Mouse (Mus musculus) heart, embryonic 13.5 days (tissue): ENCODE data around the gene Olfr311. TPM values are rescaled to one million over a fixed set of nuclear protein-coding genes. Genes with fewer than 3 reads are reported as not detected.

Source experiments
- ATAC-seq: fragments of 200-750 bp; cut with Nextera tagmentation; 2 replicates; pipeline ENCODE4 v1.8.0; 2017; ENCODE audit warnings: moderate TSS enrichment; ENCODE audit not compliant: insufficient number of reproducible peaks, low FRiP score, low TSS enrichment; ENCODE audit errors: extremely low read depth
- H3K27ac ChIP-seq: fragments of 300-500 bp; sonication (generic); replicated peaks from 2 replicates; pipeline ENCODE4 v1.5.1; 2015; ENCODE audit warnings: moderate library complexity, mild to moderate bottlenecking, inconsistent platforms
- H3K27me3 ChIP-seq: fragments of 300-500 bp; sonication (generic); replicated peaks from 2 replicates; pipeline ENCODE4 v1.6.1; 2015; ENCODE audit warnings: mild to moderate bottlenecking, inconsistent platforms
- H3K36me3 ChIP-seq: fragments of 300-500 bp; sonication (generic); 2 replicates; pipeline ENCODE4 v1.6.1; 2015; ENCODE audit warnings: mild to moderate bottlenecking, inconsistent platforms
- H3K4me1 ChIP-seq: fragments of 300-500 bp; sonication (generic); 2 replicates; pipeline ENCODE4 v1.6.1; 2015; ENCODE audit warnings: inconsistent platforms
- H3K4me2 ChIP-seq: fragments of 300-500 bp; sonication (generic); 2 replicates; pipeline ENCODE4 v1.6.1; 2015; ENCODE audit warnings: inconsistent platforms, mild to moderate bottlenecking, moderate library complexity
- H3K4me3 ChIP-seq: fragments of 300-500 bp; sonication (generic); 2 replicates; pipeline ENCODE4 v1.5.1; 2015; ENCODE audit warnings: moderate library complexity, mild to moderate bottlenecking, inconsistent platforms
- H3K9ac ChIP-seq: fragments of 300-500 bp; sonication (generic); 2 replicates; pipeline ENCODE4 v1.6.1; 2015; ENCODE audit warnings: inconsistent platforms, mild to moderate bottlenecking, moderate library complexity
- H3K9me3 ChIP-seq: fragments of 300-500 bp; sonication (generic); 2 replicates; pipeline ENCODE4 v1.6.1; 2016; ENCODE audit warnings: inconsistent platforms
- WGBS: fragments of 180-500 bp; shearing (Covaris S2); methylation state at CpG from one replicate; pipeline ENCODE4 v1.1.7; 2015; ENCODE audit warnings: mixed read lengths; 5-methylcytosine and 5-hydroxymethylcytosine counted together
- polyA plus RNA-seq: library from polyadenylated mRNA; unstranded; fragments of >200 nt; fragmentation: Nextera tagmentation; extraction: Ambion mirVana; gene quantifications from 2 replicates; pipeline ENCODE4 v1.2.1, GENCODE M21; 2015

Gene Olfr311
- polyA plus RNA-seq, 1 experiment from 2014 or later = 0.17 TPM

GRCm38 (mm10) chr11:58883756-58884155 is 44.7 kb downstream of the Olfr311 start:
- ATAC-seq = no peak
- H3K4me2 ChIP-seq = no peak overlapping the region
- H3K27ac ChIP-seq = no peak overlapping the region
- no peaks in the 10 kb centered on the region for H3K9me3 ChIP-seq
- H3K27me3 ChIP-seq = no peaks in the 10 kb centered on the region
- WGBS = 81% methylated on average over 8 of the region's 8 CpGs
- H3K4me3 ChIP-seq = no peak overlapping the region
- no peak overlapping the region for H3K9ac ChIP-seq
- peaks cover 53% of the 10 kb centered on the region for H3K36me3 ChIP-seq
- no peaks in the 10 kb centered on the region for H3K4me1 ChIP-seq

DNA sequence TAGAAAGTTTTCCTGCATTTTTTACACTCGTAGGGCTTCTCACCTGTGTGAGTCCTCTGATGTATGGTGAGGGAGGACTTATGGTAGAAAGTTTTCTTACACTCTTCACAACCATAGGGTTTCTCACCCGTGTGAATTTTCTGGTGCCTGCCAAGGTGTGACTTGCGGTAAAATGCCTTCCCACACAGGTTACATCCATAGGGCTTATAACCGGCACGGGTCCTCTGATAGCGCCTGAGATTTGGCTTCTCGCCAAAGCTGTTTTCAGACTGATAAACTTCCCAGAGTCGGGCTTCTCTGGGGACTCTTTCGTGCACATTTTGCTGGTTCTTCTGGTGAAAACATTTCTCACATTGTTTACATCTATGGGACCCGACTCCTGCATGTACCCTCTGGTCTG is 51.5 kb downstream of the Olfr311 start:
- H3K4me1 ChIP-seq = no peaks in the 10 kb centered on the region
- no peak for ATAC-seq
- WGBS = 83% methylated on average over 10 of the region's 10 CpGs
- no peak overlapping the region for H3K4me3 ChIP-seq
- H3K9me3 ChIP-seq = no peaks in the 10 kb centered on the region
- no peaks in the 10 kb centered on the region for H3K27me3 ChIP-seq
- H3K27ac ChIP-seq = no peak overlapping the region
- H3K9ac ChIP-seq = no peak overlapping the region
- no peak overlapping the region for H3K4me2 ChIP-seq
- peaks cover 68% of the 10 kb centered on the region for H3K36me3 ChIP-seq

Other genes starting within 250 kb of the Olfr311 start
- not detected in 2 replicates for gene Olfr324, start 244.1 kb upstream of the Olfr311 start, polyA plus RNA-seq
- not detected in 2 replicates for gene 2210407C18Rik, start 223.2 kb upstream of the Olfr311 start, polyA plus RNA-seq
- gene Olfr323, start 208.8 kb upstream of the Olfr311 start, polyA plus RNA-seq = not detected in 2 replicates
- 0.68 and 0.96 TPM in 2 replicates for gene Trim58, start 198.8 kb upstream of the Olfr311 start, polyA plus RNA-seq
- not detected in 2 replicates for gene Olfr322, start 180.5 kb upstream of the Olfr311 start, polyA plus RNA-seq
- gene Olfr320, start 158.2 kb upstream of the Olfr311 start, polyA plus RNA-seq = not detected in 2 replicates
- gene Olfr319, start 140.1 kb upstream of the Olfr311 start, polyA plus RNA-seq = not detected in 2 replicates
- gene Olfr318, start 115.2 kb upstream of the Olfr311 start, polyA plus RNA-seq = not detected in 2 replicates
- not detected in 2 replicates for gene Olfr317, start 100.0 kb upstream of the Olfr311 start, polyA plus RNA-seq
- gene Olfr316, start 86.5 kb upstream of the Olfr311 start, polyA plus RNA-seq = not detected in 2 replicates
- not detected in 2 replicates for gene Olfr315, start 66.1 kb upstream of the Olfr311 start, polyA plus RNA-seq
- 0.08 TPM in 1 of 2 replicates, not detected in the other for gene Olfr314, start 56.3 kb upstream of the Olfr311 start, polyA plus RNA-seq
- 0.47 and 0.66 TPM in 2 replicates for gene Fam183b, start 37.3 kb upstream of the Olfr311 start, polyA plus RNA-seq
- 0.12 and 0.17 TPM in 2 replicates for gene Olfr313, start 24.3 kb upstream of the Olfr311 start, polyA plus RNA-seq
- 0.11 and 0.13 TPM in 2 replicates for gene Olfr312, start 10.0 kb upstream of the Olfr311 start, polyA plus RNA-seq
- 3.9 and 5.2 TPM in 2 replicates for gene Gm12258, start 7.9 kb downstream of the Olfr311 start, polyA plus RNA-seq
- 3.3 and 4.4 TPM in 2 replicates for gene 2810021J22Rik, start 28.0 kb downstream of the Olfr311 start, polyA plus RNA-seq
- 3.3 and 3.5 TPM in 2 replicates for gene Zfp39, start 65.0 kb downstream of the Olfr311 start, polyA plus RNA-seq
- 0.16 and 0.41 TPM in 2 replicates for gene Btnl10, start 78.7 kb downstream of the Olfr311 start, polyA plus RNA-seq
- gene Rnf187, start 99.7 kb downstream of the Olfr311 start, polyA plus RNA-seq = 151 and 166 TPM in 2 replicates
- gene Hist3h2ba, start 109.7 kb downstream of the Olfr311 start, polyA plus RNA-seq = 14.4 and 14.9 TPM in 2 replicates
- 26.4 and 28.5 TPM in 2 replicates for gene Hist3h2a, start 115.4 kb downstream of the Olfr311 start, polyA plus RNA-seq
- gene Trim17, start 115.4 kb downstream of the Olfr311 start, polyA plus RNA-seq = 0.43 and 0.76 TPM in 2 replicates
- 25.6 and 28.2 TPM in 2 replicates for gene Trim11, start 138.8 kb downstream of the Olfr311 start, polyA plus RNA-seq